Mouse (Mus musculus) G1E (cell line): ENCODE measurements around the gene Edem2. TPM values are rescaled to one million over a fixed set of nuclear protein-coding genes. Genes with fewer than 3 reads are reported as not detected.

Source experiments
- ATAC-seq: 2 replicates; pipeline ENCODE4 v1.8.0; 2016; ENCODE audit warnings: mild to moderate bottlenecking; ENCODE audit not compliant: insufficient number of reproducible peaks, poor library complexity, low FRiP score, severe bottlenecking; ENCODE audit errors: extremely low read depth
- DNase-seq: peaks from one replicate; pipeline ENCODE4 v3.0.0; 2012; ENCODE audit warnings: low spot score
- H3K27me3 ChIP-seq: 2 replicates; pipeline ENCODE4 v1.6.1; 2012; ENCODE audit warnings: mild to moderate bottlenecking, low read length, inconsistent platforms; ENCODE audit not compliant: insufficient read depth
- H3K36me3 ChIP-seq: replicated peaks from 2 replicates; pipeline ENCODE3; 2012; ENCODE audit warnings: mild to moderate bottlenecking, inconsistent platforms
- H3K4me1 ChIP-seq: 2 replicates; pipeline ENCODE4 v1.6.1; 2012; ENCODE audit warnings: low read depth, low read length, inconsistent platforms, mixed read lengths; ENCODE audit not compliant: insufficient read depth
- H3K4me3 ChIP-seq: 2 replicates; pipeline ENCODE4 v1.5.1; 2012; ENCODE audit warnings: low read depth, mild to moderate bottlenecking, inconsistent platforms, low read length, moderate library complexity, mixed read lengths
- H3K9me3 ChIP-seq: replicated peaks from 2 replicates; pipeline ENCODE4 v1.6.1; 2012; ENCODE audit warnings: inconsistent platforms
- CTCF ChIP-seq: IDR thresholded peaks from 2 replicates; pipeline ENCODE4 v1.5.1; 2012; ENCODE audit warnings: low read depth, low read length, inconsistent platforms, mixed read lengths
- GATA1 ChIP-seq: IDR thresholded peaks from 2 replicates; pipeline ENCODE4 v1.6.1; 2012; ENCODE audit warnings: borderline replicate concordance, low read length, inconsistent platforms, mixed read lengths
- GATA2 ChIP-seq: IDR thresholded peaks from 2 replicates; pipeline ENCODE4 v1.6.1; 2012; ENCODE audit warnings: low read depth, low read length, inconsistent platforms, borderline replicate concordance
- POLR2AphosphoS5 ChIP-seq: IDR thresholded peaks from 2 replicates; pipeline ENCODE4 v1.6.1; 2012; ENCODE audit warnings: low read depth, low read length, inconsistent platforms; ENCODE audit not compliant: insufficient replicate concordance
- TAL1 ChIP-seq: conservative IDR thresholded peaks from 2 replicates; pipeline ENCODE4 v1.6.1; 2012; ENCODE audit warnings: low read depth, low read length, inconsistent platforms, mixed read lengths
- polyA plus RNA-seq: library from polyadenylated mRNA; stranded (reverse); fragments of >175 nt; gene quantifications from 2 replicates; pipeline ENCODE4 v1.2.3, GENCODE M21; 2012
- total RNA-seq, 2 experiments: library from RNA; stranded (forward) in 1 of 2; stranded (reverse) in 1 of 2; fragments of 200-1000 nt in 1 of 2; fragments of >200 nt in 1 of 2; fragmentation: Nextera tagmentation in 1 of 2; gene quantifications; 2 replicates each; pipeline ENCODE4 v1.2.3; 2014 to 2017

The Edem2 gene
- total RNA-seq (2014; fragmentation: Nextera tagmentation) = 36.9 and 42.3 TPM in 2 replicates
- 33.8 and 36.8 TPM in 2 replicates for total RNA-seq (2017)
- polyA plus RNA-seq = 38.3 and 48.3 TPM in 2 replicates

GRCm38 (mm10) chr2:155729158-155729645, at the start of gene Edem2:
Gene Edem2, minus strand, starts transcription at chr2:155729475.
- no peak for TF ChIP-seq GATA2
- TF ChIP-seq CTCF = no peak
- TF ChIP-seq POLR2AphosphoS5 = no peak
- TF ChIP-seq GATA1 = no peak
- no peak for TF ChIP-seq TAL1
- peak; percentile 94 for DNase-seq
- ATAC-seq = peak; percentile 91
- H3K4me3 ChIP-seq = peak within 1 kb of the TSS; percentile 99
- H3K9me3 ChIP-seq = no peaks in the 10 kb centered on the region
- H3K36me3 ChIP-seq = peaks cover 28% of the 10 kb centered on the region
- H3K4me1 ChIP-seq = peaks cover 46% of the 10 kb centered on the region
- no peaks in the 10 kb centered on the region for H3K27me3 ChIP-seq

GRCm38 (mm10) chr2:155779066-155779465, 49.8 kb upstream of the Edem2 start:
- TF ChIP-seq GATA2 = no peak
- no peak for TF ChIP-seq POLR2AphosphoS5
- no peak for TF ChIP-seq GATA1
- no peak for TF ChIP-seq TAL1
- TF ChIP-seq CTCF = no peak
- DNase-seq (no peak), ATAC-seq (no peak)
- Histone ChIP-seq H3K27me3 (peaks cover 31% of the 10 kb centered on the region), H3K4me3 (no peak overlapping the region), H3K36me3 (no peaks in the 10 kb centered on the region), H3K4me1 (peaks cover 7% of the 10 kb centered on the region), H3K9me3 (0 out of 2 replicates have a peak, but pooled peaks cover 3% of the 10 kb centered on the region)

- ATAC-seq (no peak), DNase-seq (no peak)
- H3K4me3 ChIP-seq = no peak overlapping the region
- no peak for TF ChIP-seq CTCF
- TF ChIP-seq POLR2AphosphoS5 = no peak
- TF ChIP-seq GATA2 = no peak
- no peak for TF ChIP-seq TAL1
- no peak for TF ChIP-seq GATA1
- peaks cover 38% of the 10 kb centered on the region for H3K27me3 ChIP-seq
- peaks cover 7% of the 10 kb centered on the region for H3K4me1 ChIP-seq
- H3K36me3 ChIP-seq = no peaks in the 10 kb centered on the region
- 0 out of 2 replicates have a peak, but pooled peaks cover 3% of the 10 kb centered on the region for H3K9me3 ChIP-seq
Observed at GRCm38 (mm10) chr2:155778004-155778403, 48.7 kb upstream of the Edem2 start.

GRCm38 (mm10) chr2:155777688-155777985, 48.4 kb upstream of the Edem2 start:
- ATAC-seq (no peak), DNase-seq (no peak)
- Histone ChIP-seq H3K27me3 (peaks cover 40% of the 10 kb centered on the region), H3K4me3 (no peak overlapping the region), H3K9me3 (0 out of 2 replicates have a peak, but pooled peaks cover 3% of the 10 kb centered on the region), H3K36me3 (no peaks in the 10 kb centered on the region), H3K4me1 (peaks cover 7% of the 10 kb centered on the region)
- TF ChIP-seq GATA2 (no peak), TAL1 (no peak), GATA1 (no peak), CTCF (no peak), POLR2AphosphoS5 (no peak)

- no peak for ATAC-seq
- peaks cover 40% of the 10 kb centered on the region for H3K27me3 ChIP-seq
- peaks cover 7% of the 10 kb centered on the region for H3K4me1 ChIP-seq
- no peak overlapping the region for H3K4me3 ChIP-seq
- no peak for TF ChIP-seq POLR2AphosphoS5
- TF ChIP-seq CTCF = no peak
- no peak for TF ChIP-seq GATA2
- no peak for TF ChIP-seq GATA1
- TF ChIP-seq TAL1 = no peak
- DNase-seq = no peak
- H3K9me3 ChIP-seq = 0 out of 2 replicates have a peak, but pooled peaks cover 3% of the 10 kb centered on the region
- H3K36me3 ChIP-seq = no peaks in the 10 kb centered on the region
Observed at GRCm38 (mm10) chr2:155776824-155777687, 47.8 kb upstream of the Edem2 start.

GRCm38 (mm10) chr2:155775685-155776263, 46.5 kb upstream of the Edem2 start:
- DNase-seq (peak; percentile 44), ATAC-seq (no peak)
- no peaks in the 10 kb centered on the region for H3K36me3 ChIP-seq
- 0 out of 2 replicates have a peak, but pooled peaks cover 3% of the 10 kb centered on the region for H3K9me3 ChIP-seq
- H3K4me1 ChIP-seq = peaks cover 7% of the 10 kb centered on the region
- peak overlapping the region; percentile 49; the same call in 1 of the 2 replicates for H3K4me3 ChIP-seq
- H3K27me3 ChIP-seq = peaks cover 42% of the 10 kb centered on the region
- no peak for TF ChIP-seq GATA2
- no peak for TF ChIP-seq POLR2AphosphoS5
- TF ChIP-seq CTCF = no peak
- TF ChIP-seq GATA1 = no peak
- TF ChIP-seq TAL1 = no peak
